Mouse (Mus musculus): ENCODE measurements around the gene Cdk18.

GRCm38 (mm10) chr1:132104353-132104752, 35.1 kb downstream of the Cdk18 start:
- TF ChIP-seq CTCF (IDR thresholded peaks at IDR 0.05; ENCODE audit: borderline replicate concordance, extremely low read depth, insufficient read depth, insufficient read length), result no peak
- no peak for TF ChIP-seq POLR2A (IDR thresholded peaks at IDR 0.05; ENCODE audit: borderline replicate concordance, extremely low read depth, insufficient read depth, insufficient read length, poor library complexity, severe bottlenecking)
